Mouse (Mus musculus): ENCODE data around the gene Wdr38. TPM values are rescaled to one million over a fixed set of nuclear protein-coding genes. Genes with fewer than 3 reads are reported as not detected.

The Wdr38 gene
- polyA plus RNA-seq, 1 experiment from 2014 or later: 2.1 TPM

DNA sequence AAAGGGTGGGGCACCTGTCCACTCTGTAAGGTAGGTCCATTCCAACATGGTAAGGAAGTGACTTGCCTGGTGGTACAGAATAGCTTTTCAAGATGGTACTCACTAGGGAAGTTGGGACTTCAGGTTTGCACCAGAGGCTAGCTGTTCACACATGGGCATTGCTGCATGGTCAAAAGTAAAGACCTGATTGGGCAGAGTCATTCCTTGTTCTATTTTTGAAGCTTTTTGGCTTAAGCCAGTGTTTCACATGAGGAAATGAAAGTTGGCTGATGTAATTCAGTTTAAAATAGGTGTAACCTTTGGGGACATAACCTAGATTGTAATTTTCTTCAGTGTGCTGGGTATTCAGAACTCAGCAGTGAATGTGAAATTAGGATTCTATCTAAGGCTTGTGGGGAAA, 14.0 kb downstream of the Wdr38 start:
- no peak for ATAC-seq (ENCODE audit: low read depth)
- Histone ChIP-seq H3K4me1 (replicated peaks; ENCODE audit: control insufficient read depth, insufficient read depth, low read length) (peaks cover 14% of the 10 kb centered on the region), H3K4me2 (ENCODE audit: low read depth, low read length) (no peak overlapping the region), H3K9ac (ENCODE audit: low read length) (no peak overlapping the region), H3K27ac (ENCODE audit: low read length) (no peak overlapping the region), H3K27me3 (ENCODE audit: control insufficient read depth, insufficient read depth, low read depth, low read length) (no peaks in the 10 kb centered on the region), H3K9me3 (ENCODE audit: control insufficient read depth, low read length) (no peaks in the 10 kb centered on the region), H3K4me3 (ENCODE audit: low read length) (no peak overlapping the region), H3K36me3 (ENCODE audit: control insufficient read depth, insufficient read depth, low read length) (peaks cover 21% of the 10 kb centered on the region)

GRCm38 (mm10) chr2:39011971-39012370, 14.7 kb downstream of the Wdr38 start:
- Histone ChIP-seq H3K27me3 (ENCODE audit: control insufficient read depth, insufficient read depth, low read depth, low read length) (no peaks in the 10 kb centered on the region), H3K36me3 (ENCODE audit: control insufficient read depth, insufficient read depth, low read length) (peaks cover 26% of the 10 kb centered on the region), H3K9ac (ENCODE audit: low read length) (no peak overlapping the region), H3K9me3 (ENCODE audit: control insufficient read depth, low read length) (no peaks in the 10 kb centered on the region), H3K4me1 (replicated peaks; ENCODE audit: control insufficient read depth, insufficient read depth, low read length) (peaks cover 11% of the 10 kb centered on the region), H3K4me3 (ENCODE audit: low read length) (no peak overlapping the region), H3K27ac (ENCODE audit: low read length) (no peak overlapping the region), H3K4me2 (ENCODE audit: low read depth, low read length) (no peak overlapping the region)
- WGBS: 81% methylated on average over 3 of the region's 3 CpGs
- ATAC-seq (ENCODE audit: low read depth): no peak

GRCm38 (mm10) chr2:39012768-39013279, 15.5 kb downstream of the Wdr38 start:
- H3K9ac ChIP-seq (ENCODE audit: low read length): no peak overlapping the region
- no peak overlapping the region for H3K27ac ChIP-seq (ENCODE audit: low read length)
- H3K27me3 ChIP-seq (ENCODE audit: control insufficient read depth, insufficient read depth, low read depth, low read length): no peaks in the 10 kb centered on the region
- H3K4me3 ChIP-seq (ENCODE audit: low read length): no peak overlapping the region
- H3K9me3 ChIP-seq (ENCODE audit: control insufficient read depth, low read length): no peaks in the 10 kb centered on the region
- H3K4me2 ChIP-seq (ENCODE audit: low read depth, low read length): no peak overlapping the region
- ATAC-seq (ENCODE audit: low read depth): no peak
- peaks cover 34% of the 10 kb centered on the region for H3K36me3 ChIP-seq (ENCODE audit: control insufficient read depth, insufficient read depth, low read length)
- WGBS: 83% methylated on average over 7 of the region's 7 CpGs
- peaks cover 8% of the 10 kb centered on the region for H3K4me1 ChIP-seq (replicated peaks; ENCODE audit: control insufficient read depth, insufficient read depth, low read length)

GRCm38 (mm10) chr2:39016581-39016980, 19.3 kb downstream of the Wdr38 start:
- WGBS: 74% methylated on average over 3 of the region's 3 CpGs
- H3K27me3 ChIP-seq (ENCODE audit: control insufficient read depth, insufficient read depth, low read depth, low read length): no peaks in the 10 kb centered on the region

GRCm38 (mm10) chr2:39020004-39020403, 22.7 kb downstream of the Wdr38 start:
- Histone ChIP-seq H3K4me2 (ENCODE audit: low read depth, low read length) (no peak overlapping the region), H3K9me3 (ENCODE audit: control insufficient read depth, low read length) (no peaks in the 10 kb centered on the region), H3K27me3 (ENCODE audit: control insufficient read depth, insufficient read depth, low read depth, low read length) (no peaks in the 10 kb centered on the region), H3K36me3 (ENCODE audit: control insufficient read depth, insufficient read depth, low read length) (peaks cover 53% of the 10 kb centered on the region), H3K27ac (ENCODE audit: low read length) (no peak overlapping the region), H3K9ac (ENCODE audit: low read length) (no peak overlapping the region), H3K4me3 (ENCODE audit: low read length) (no peak overlapping the region), H3K4me1 (replicated peaks; ENCODE audit: control insufficient read depth, insufficient read depth, low read length) (no peaks in the 10 kb centered on the region)
- ATAC-seq (ENCODE audit: low read depth): no peak
- 82% methylated on average over 1 of the region's 1 CpGs for WGBS

More at GRCm38 (mm10) chr2:39016581-39016980, 19.3 kb downstream of the Wdr38 start:
- Histone ChIP-seq H3K4me1 (replicated peaks; ENCODE audit: control insufficient read depth, insufficient read depth, low read length) (no peaks in the 10 kb centered on the region), H3K27ac (ENCODE audit: low read length) (no peak overlapping the region), H3K36me3 (ENCODE audit: control insufficient read depth, insufficient read depth, low read length) (peaks cover 42% of the 10 kb centered on the region), H3K9ac (ENCODE audit: low read length) (no peak overlapping the region), H3K4me3 (ENCODE audit: low read length) (no peak overlapping the region), H3K4me2 (ENCODE audit: low read depth, low read length) (no peak overlapping the region), H3K9me3 (ENCODE audit: control insufficient read depth, low read length) (no peaks in the 10 kb centered on the region)
- no peak for ATAC-seq (ENCODE audit: low read depth)

DNA sequence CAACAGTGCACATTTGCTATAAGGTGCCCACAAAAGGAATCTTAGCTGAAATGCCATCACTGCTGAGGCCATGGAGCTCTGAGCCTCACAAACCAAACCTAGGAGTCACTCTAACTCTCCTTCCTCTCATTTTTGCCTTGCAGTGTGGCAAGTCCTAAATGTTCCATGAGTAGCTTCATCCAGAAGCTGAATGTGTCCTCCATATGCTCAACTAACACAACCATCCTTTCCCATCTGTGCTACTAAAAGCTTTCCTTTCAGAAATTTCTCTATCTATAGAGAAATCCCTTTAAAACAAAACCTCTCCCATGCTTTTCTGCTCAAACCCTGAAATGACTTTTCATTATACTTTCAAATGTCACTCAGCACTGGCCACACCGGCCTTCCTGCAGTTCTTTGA, 34.3 kb downstream of the Wdr38 start:
- H3K4me1 ChIP-seq (replicated peaks; ENCODE audit: control insufficient read depth, insufficient read depth, low read length): no peaks in the 10 kb centered on the region
- no peak for ATAC-seq (ENCODE audit: low read depth)
- no peaks in the 10 kb centered on the region for H3K9me3 ChIP-seq (ENCODE audit: control insufficient read depth, low read length)
- 98% methylated on average over 1 of the region's 1 CpGs for WGBS
- H3K9ac ChIP-seq (ENCODE audit: low read length): no peak overlapping the region
- H3K36me3 ChIP-seq (ENCODE audit: control insufficient read depth, insufficient read depth, low read length): peaks cover 33% of the 10 kb centered on the region
- no peak overlapping the region for H3K4me3 ChIP-seq (ENCODE audit: low read length)
- H3K27me3 ChIP-seq (ENCODE audit: control insufficient read depth, insufficient read depth, low read depth, low read length): no peaks in the 10 kb centered on the region
- H3K4me2 ChIP-seq (ENCODE audit: low read depth, low read length): no peak overlapping the region
- H3K27ac ChIP-seq (ENCODE audit: low read length): no peak overlapping the region

DNA sequence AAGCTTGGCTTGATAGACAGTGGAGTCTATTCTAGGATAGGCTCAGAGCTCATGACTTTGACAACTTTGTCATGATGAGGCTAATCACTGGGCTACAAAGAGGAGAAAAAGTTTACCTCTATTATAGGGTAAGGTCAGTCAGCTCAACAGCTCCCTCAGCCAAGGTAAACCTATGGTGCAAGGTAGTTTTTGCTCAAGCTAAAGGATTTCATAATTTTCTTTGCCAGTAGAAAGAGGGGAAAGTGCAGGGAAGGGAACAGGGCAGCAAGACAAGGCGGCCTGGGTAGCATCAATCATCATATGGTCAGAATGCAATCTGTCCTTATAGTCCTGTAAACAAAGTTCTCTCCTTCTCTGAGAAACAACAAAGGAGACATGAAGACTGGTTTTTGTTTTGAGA, 42.9 kb downstream of the Wdr38 start:
- Histone ChIP-seq H3K27me3 (ENCODE audit: control insufficient read depth, insufficient read depth, low read depth, low read length) (no peaks in the 10 kb centered on the region), H3K9me3 (ENCODE audit: control insufficient read depth, low read length) (no peaks in the 10 kb centered on the region), H3K27ac (ENCODE audit: low read length) (no peak overlapping the region), H3K4me1 (replicated peaks; ENCODE audit: control insufficient read depth, insufficient read depth, low read length) (no peaks in the 10 kb centered on the region), H3K9ac (ENCODE audit: low read length) (no peak overlapping the region), H3K36me3 (ENCODE audit: control insufficient read depth, insufficient read depth, low read length) (peaks cover 16% of the 10 kb centered on the region), H3K4me3 (ENCODE audit: low read length) (no peak overlapping the region), H3K4me2 (ENCODE audit: low read depth, low read length) (no peak overlapping the region)
- 100% methylated on average over 1 of the region's 1 CpGs for WGBS
- no peak for ATAC-seq (ENCODE audit: low read depth)

DNA sequence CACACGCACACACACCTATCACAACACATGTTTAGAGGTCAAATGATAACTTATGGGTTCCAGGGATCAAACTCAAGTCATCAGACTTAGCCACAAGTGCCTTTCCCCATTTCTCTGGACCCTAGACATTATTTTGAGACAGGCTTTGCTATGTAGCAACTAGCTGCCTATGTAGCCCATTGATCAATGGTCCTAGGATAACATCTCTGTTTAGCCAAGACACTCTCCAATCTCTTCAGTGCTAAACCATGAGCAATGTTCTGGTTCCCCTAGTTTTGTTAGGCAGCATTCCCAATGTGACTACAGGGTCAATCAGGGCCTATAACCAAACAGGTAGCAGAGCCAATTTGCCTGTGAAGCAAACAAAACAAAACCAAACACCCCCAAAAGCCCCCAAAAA, 51.2 kb downstream of the Wdr38 start:
- H3K27ac ChIP-seq (ENCODE audit: low read length): no peak overlapping the region
- no peak overlapping the region for H3K4me2 ChIP-seq (ENCODE audit: low read depth, low read length)
- no peak overlapping the region for H3K4me3 ChIP-seq (ENCODE audit: low read length)
- no peaks in the 10 kb centered on the region for H3K4me1 ChIP-seq (replicated peaks; ENCODE audit: control insufficient read depth, insufficient read depth, low read length)
- no peak for ATAC-seq (ENCODE audit: low read depth)
- H3K27me3 ChIP-seq (ENCODE audit: control insufficient read depth, insufficient read depth, low read depth, low read length): no peaks in the 10 kb centered on the region
- WGBS: 98% methylated on average over 1 of the region's 1 CpGs
- H3K9ac ChIP-seq (ENCODE audit: low read length): no peak overlapping the region
- H3K36me3 ChIP-seq (ENCODE audit: control insufficient read depth, insufficient read depth, low read length): peaks cover 19% of the 10 kb centered on the region
- H3K9me3 ChIP-seq (ENCODE audit: control insufficient read depth, low read length): no peaks in the 10 kb centered on the region
